Mouse (Mus musculus): ENCODE measurements around the gene S1pr2.
A peak's percentile ranks its signal among the peaks of the same experiment; 100 is the strongest.

Gene S1pr2

GRCm38 (mm10) chr9:20965606-20966005 is 11.0 kb downstream of the S1pr2 start:
- no peak for DNase-seq

- DNase-seq, result no peak
These were observed 15.0 kb downstream of the S1pr2 start for GRCm38 (mm10) chr9:20961557-20961956.

GRCm38 (mm10) chr9:20959430-20959938 is 17.1 kb downstream of the S1pr2 start, which contains the start of gene Dnmt1:
TSS of gene Dnmt1 (minus strand) at chr9:20959888.
- DNase-seq, result no peak

DNA sequence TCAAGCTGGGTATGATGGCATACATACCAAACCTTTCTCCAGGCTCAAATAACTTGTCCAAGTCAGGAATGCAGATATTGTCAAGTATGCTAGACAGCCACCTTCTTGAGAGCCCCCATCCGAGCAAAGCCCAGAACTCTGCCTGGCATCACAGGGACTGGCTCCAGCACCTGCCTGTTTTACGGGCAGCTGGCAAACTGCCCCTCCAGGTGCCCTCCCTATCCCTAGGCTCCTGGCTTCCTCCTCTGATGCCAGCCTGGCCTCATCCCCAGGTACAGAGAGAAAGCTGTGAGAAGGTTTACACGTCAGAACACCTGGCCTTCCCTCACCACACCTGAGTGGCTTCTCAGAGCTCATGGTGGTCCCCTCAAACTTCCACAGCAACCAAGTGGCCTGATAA is 19.6 kb downstream of the S1pr2 start:
- DNase-seq, result no peak

- DNase-seq, result peak; percentile 95
These were observed 23.9 kb downstream of the S1pr2 start for GRCm38 (mm10) chr9:20952520-20953227.

GRCm38 (mm10) chr9:20951966-20952519 is 24.5 kb downstream of the S1pr2 start:
- DNase-seq, result peak; percentile 22

DNA sequence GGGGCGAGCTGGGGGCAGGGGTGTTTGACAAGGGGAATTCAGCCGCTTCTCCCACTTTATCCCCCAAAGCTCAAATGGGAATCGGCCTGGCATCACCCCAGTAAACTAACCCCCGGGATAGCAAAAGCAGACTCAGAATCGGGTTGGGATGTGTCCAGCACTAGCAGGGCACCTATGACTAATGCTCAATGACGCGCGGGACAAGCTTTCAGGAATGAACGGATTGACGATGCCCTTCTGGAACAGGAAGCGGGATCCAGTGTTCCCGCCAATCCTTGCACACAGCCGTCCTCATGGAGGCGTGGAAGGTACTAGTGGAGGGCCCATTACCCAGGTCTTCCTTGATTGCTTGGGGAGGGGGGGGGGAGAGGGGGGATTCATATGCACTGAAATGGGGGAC is 25.1 kb downstream of the S1pr2 start:
- DNase-seq, result peak; percentile 20

DNA sequence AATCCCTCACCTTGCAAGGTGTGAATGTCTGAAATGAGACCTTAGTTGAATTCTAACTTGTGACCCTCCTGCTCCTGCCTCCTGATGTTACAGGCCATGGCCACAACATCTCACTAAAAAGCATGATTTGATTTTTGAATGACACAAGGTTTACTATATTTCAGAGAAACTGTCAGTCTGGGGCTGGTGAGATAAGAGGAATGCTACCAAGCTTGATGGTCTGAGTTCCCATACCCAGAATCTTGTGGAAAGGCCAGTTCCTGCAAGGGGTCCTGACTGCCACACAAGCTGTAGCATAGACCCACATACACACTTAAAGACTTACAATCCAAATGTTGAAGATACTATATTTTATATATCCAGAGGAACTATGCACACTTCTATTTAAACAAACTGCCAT is 26.2 kb downstream of the S1pr2 start:
- no peak for DNase-seq

- DNase-seq, result no peak
These were observed 30.3 kb downstream of the S1pr2 start for GRCm38 (mm10) chr9:20946066-20946880.

DNA sequence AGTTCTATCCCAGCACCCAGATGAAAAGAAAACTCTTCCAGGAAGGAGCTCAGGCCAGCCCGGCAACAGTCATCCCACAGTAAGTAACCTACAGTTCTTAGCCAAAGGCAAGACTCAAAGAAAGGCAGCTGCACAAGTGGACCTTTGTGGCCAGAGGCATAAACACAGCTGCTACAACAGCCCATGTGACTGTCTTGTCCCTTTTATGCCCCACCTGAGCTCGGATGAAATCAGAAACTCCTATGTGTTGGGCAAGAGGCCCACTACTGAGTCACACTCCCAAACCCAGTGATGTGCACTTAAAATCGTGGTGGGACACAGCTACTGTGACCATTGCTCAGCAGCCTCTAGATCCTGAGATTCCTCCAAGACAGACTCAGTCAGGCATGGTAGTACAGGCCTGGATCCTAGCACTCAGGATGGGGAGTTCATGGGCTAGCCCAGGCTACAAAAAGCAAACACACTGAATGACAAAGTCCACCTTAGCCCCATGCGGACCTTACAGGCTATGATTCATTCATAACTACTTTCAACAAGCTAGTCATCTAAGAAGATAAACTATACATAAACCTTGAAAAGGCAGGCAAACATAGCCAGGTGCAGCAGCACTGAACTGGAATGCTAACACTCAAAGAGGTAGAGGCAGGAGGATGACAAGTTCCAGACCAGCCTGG is 31.7 kb downstream of the S1pr2 start:
- DNase-seq, result no peak

DNA sequence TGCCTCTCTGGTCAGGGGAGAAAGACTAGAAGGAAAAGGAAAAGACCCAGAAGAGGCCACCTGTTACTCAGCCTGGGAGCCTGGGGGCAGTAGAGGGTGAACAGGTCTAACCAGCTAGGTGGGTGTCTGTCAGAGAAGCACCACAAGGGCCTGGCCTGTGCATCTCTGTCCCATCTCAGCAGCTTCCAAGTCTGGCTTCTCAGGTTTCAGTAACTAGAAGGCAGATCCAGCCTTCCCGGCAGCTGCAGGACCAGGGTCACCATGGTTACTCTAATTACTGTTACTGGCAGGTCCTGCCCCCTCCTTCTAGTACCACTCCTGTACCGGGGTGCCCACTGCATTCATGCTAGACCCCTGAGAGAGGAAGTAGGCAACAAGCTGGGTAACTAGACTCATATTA is 32.7 kb downstream of the S1pr2 start:
- no peak for DNase-seq

DNA sequence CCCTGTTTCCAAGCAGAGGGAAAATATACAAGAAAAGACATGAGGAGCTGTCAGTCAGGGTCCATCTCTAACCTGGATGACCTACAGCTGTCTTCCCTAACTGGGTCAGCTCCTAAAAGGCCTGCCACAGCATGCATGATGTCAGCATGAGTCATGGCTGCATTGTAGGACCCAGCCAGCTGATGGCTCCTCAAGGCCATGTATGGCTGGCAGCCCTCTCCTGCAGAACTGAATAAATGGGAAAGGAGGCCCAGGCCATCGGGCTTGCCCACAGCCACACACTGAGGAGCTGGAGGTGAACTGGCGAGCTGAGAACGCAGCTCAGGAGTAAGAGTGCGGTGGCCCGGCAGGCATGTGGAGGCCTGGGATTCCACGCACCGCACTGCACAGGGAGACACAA is 33.2 kb downstream of the S1pr2 start:
- no peak for DNase-seq

DNA sequence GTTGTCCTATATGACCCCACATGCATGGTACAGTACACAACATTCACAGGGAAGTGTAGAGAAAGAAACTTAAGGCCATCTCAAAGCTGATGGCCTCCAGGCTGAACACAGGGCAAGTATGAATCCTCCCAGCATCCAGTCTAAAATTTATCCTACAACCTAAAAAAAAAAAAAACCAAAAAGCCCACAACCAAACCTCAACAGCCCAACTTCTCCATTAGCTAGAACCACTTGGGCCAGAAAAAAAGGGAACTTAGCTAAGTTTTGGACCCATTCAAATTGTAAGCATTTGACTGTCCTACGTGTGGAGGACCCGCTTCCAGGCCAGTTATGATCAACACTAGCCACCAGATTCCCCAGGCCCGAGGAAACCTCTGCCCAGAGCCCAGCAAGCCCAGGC is 53.3 kb downstream of the S1pr2 start:
- no peak for DNase-seq

- DNase-seq, result peak; percentile 28
These were observed 60.4 kb downstream of the S1pr2 start for GRCm38 (mm10) chr9:20916160-20916559.
